Mouse (Mus musculus): ENCODE results near the gene Pfdn2.

Pfdn2 gene

GRCm38 (mm10) chr1:171355812-171356340 is 10.4 kb downstream of the Pfdn2 start:
- in situ Hi-C loops (cut with MboI; ENCODE audit: low sequenced_read_pairs): no loop called here

- in situ Hi-C loops (cut with MboI; ENCODE audit: low sequenced_read_pairs): no loop called here
Measured at GRCm38 (mm10) chr1:171356814-171357213, 11.3 kb downstream of the Pfdn2 start.

GRCm38 (mm10) chr1:171358421-171358820 is 13.0 kb downstream of the Pfdn2 start:
- in situ Hi-C loops (cut with MboI; ENCODE audit: low sequenced_read_pairs): no loop called here

- in situ Hi-C loops (cut with MboI; ENCODE audit: low sequenced_read_pairs): loop anchor here (10.0 kb wide), 1 partner anchor 115 kb away; no protein-coding TSS in a partner anchor
Measured at GRCm38 (mm10) chr1:171360253-171360652, 14.8 kb downstream of the Pfdn2 start.

GRCm38 (mm10) chr1:171360656-171361055 is 15.2 kb downstream of the Pfdn2 start, which contains the start of gene Klhdc9:
Gene Klhdc9 (minus strand): TSS chr1:171360798.
- in situ Hi-C loops (cut with MboI; ENCODE audit: low sequenced_read_pairs): loop anchor here (10.0 kb wide), 1 partner anchor 114 kb away; no protein-coding TSS in a partner anchor

GRCm38 (mm10) chr1:171361106-171362103 is 15.9 kb downstream of the Pfdn2 start:
- in situ Hi-C loops (cut with MboI; ENCODE audit: low sequenced_read_pairs): loop anchor here (10.0 kb wide), 1 partner anchor 113 kb away; no protein-coding TSS in a partner anchor

GRCm38 (mm10) chr1:171365934-171366333 is 20.5 kb downstream of the Pfdn2 start:
- in situ Hi-C loops (cut with MboI; ENCODE audit: low sequenced_read_pairs): loop anchor here (10.0 kb wide), 1 partner anchor 109 kb away; no protein-coding TSS in a partner anchor

- in situ Hi-C loops (cut with MboI; ENCODE audit: low sequenced_read_pairs): loop anchor here (10.0 kb wide), 1 partner anchor 105 kb away; no protein-coding TSS in a partner anchor
Measured at GRCm38 (mm10) chr1:171369845-171370556, 24.5 kb downstream of the Pfdn2 start, which contains the start of gene Nectin4. Gene Nectin4 (plus strand): TSS chr1:171370099.

GRCm38 (mm10) chr1:171372880-171373279 is 27.4 kb downstream of the Pfdn2 start:
- in situ Hi-C loops (cut with MboI; ENCODE audit: low sequenced_read_pairs): no loop called here

- in situ Hi-C loops (cut with MboI; ENCODE audit: low sequenced_read_pairs): no loop called here
Measured at GRCm38 (mm10) chr1:171373946-171374345, 28.5 kb downstream of the Pfdn2 start.

- in situ Hi-C loops (cut with MboI; ENCODE audit: low sequenced_read_pairs): no loop called here
Measured at GRCm38 (mm10) chr1:171375646-171376097, 30.2 kb downstream of the Pfdn2 start.

- in situ Hi-C loops (cut with MboI; ENCODE audit: low sequenced_read_pairs): no loop called here
Measured at GRCm38 (mm10) chr1:171378298-171378697, 32.8 kb downstream of the Pfdn2 start.

- in situ Hi-C loops (cut with MboI; ENCODE audit: low sequenced_read_pairs): no loop called here
Measured at GRCm38 (mm10) chr1:171379935-171380599, 34.6 kb downstream of the Pfdn2 start.

GRCm38 (mm10) chr1:171382096-171382620 is 36.7 kb downstream of the Pfdn2 start:
- in situ Hi-C loops (cut with MboI; ENCODE audit: low sequenced_read_pairs): no loop called here

GRCm38 (mm10) chr1:171384361-171384760 is 38.9 kb downstream of the Pfdn2 start:
- in situ Hi-C loops (cut with MboI; ENCODE audit: low sequenced_read_pairs): no loop called here

GRCm38 (mm10) chr1:171385171-171385570 is 39.7 kb downstream of the Pfdn2 start:
- in situ Hi-C loops (cut with MboI; ENCODE audit: low sequenced_read_pairs): no loop called here

- in situ Hi-C loops (cut with MboI; ENCODE audit: low sequenced_read_pairs): no loop called here
Measured at GRCm38 (mm10) chr1:171387099-171387498, 41.6 kb downstream of the Pfdn2 start.

GRCm38 (mm10) chr1:171388376-171389102 is 43.1 kb downstream of the Pfdn2 start, which contains the start of gene Arhgap30:
Gene Arhgap30 (plus strand): TSS chr1:171388954.
- in situ Hi-C loops (cut with MboI; ENCODE audit: low sequenced_read_pairs): no loop called here

- in situ Hi-C loops (cut with MboI; ENCODE audit: low sequenced_read_pairs): no loop called here
Measured at GRCm38 (mm10) chr1:171390101-171390500, 44.6 kb downstream of the Pfdn2 start.
